Mouse (Mus musculus) erythroblast, embryonic 14.5 days (primary cell): Measurements from ENCODE around the gene Tex2.

Experiments
- GATA1 ChIP-seq: IDR thresholded peaks from 2 replicates; pipeline ENCODE4 v1.6.1; 2012; ENCODE audit warnings: low read length, inconsistent platforms, mixed read lengths
- TAL1 ChIP-seq: IDR thresholded peaks from 3 replicates; pipeline ENCODE4 v1.6.1; 2012; ENCODE audit warnings: low read length, inconsistent platforms, mixed read lengths

DNA sequence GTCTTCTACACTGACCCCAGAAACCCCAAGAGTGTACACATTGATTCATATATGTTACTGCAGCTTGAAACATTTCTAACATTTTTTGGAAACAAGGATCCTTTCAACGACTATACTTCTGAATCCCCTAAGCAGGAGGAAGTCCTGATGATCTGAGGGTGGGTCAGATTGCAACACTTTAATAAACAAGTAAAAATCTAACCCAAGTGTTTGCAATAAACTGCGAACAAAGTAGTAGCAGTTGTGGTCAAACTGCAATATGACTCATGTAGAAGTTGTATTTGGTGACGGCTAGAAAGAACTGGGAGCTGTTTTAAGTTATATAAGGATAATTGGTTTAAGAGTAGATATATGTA, 132.7 kb downstream of the Tex2 start:
- TF ChIP-seq TAL1 (no peak), GATA1 (no peak)
